Mouse (Mus musculus): ENCODE results near the gene Kansl1l.

GRCm38 (mm10) chr1:66702623-66703345 lies 114.6 kb downstream of the Kansl1l start:
- TF ChIP-seq CTCF (IDR thresholded peaks at IDR 0.05; ENCODE audit: low read depth) (no peak), EP300 (optimal IDR thresholded peaks at IDR 0.05) (no peak)
